Mouse (Mus musculus): Measurements from ENCODE around the gene Spata21.

Spata21 gene

GRCm38 (mm10) chr4:141076761-141077506 is 11.2 kb upstream of the Spata21 start:
- no peak for DNase-seq (ENCODE audit: low read depth, low spot score)

- DNase-seq (ENCODE audit: low read depth, low spot score): peak; percentile 96
Measured at GRCm38 (mm10) chr4:141077681-141078509, 10.2 kb upstream of the Spata21 start, which contains the start of gene Necap2. Necap2 (minus strand) TSS chr4:141078357.

- DNase-seq (ENCODE audit: low read depth, low spot score): no peak
Measured at GRCm38 (mm10) chr4:141078510-141079137, 9.5 kb upstream of the Spata21 start.

- no peak for DNase-seq (ENCODE audit: low read depth, low spot score)
Measured at GRCm38 (mm10) chr4:141086862-141087261, 1.3 kb upstream of the Spata21 start.

GRCm38 (mm10) chr4:141088714-141089113 is 581 bp downstream of the Spata21 start:
- no peak for DNase-seq (ENCODE audit: low read depth, low spot score)

- no peak for DNase-seq (ENCODE audit: low read depth, low spot score)
Measured at GRCm38 (mm10) chr4:141095016-141095415, 6.9 kb downstream of the Spata21 start.

GRCm38 (mm10) chr4:141096710-141097109 is 8.6 kb downstream of the Spata21 start:
- peak; percentile 71 for DNase-seq (ENCODE audit: low read depth, low spot score)

GRCm38 (mm10) chr4:141098935-141099334 is 10.8 kb downstream of the Spata21 start:
- no peak for DNase-seq (ENCODE audit: low read depth, low spot score)

GRCm38 (mm10) chr4:141099956-141100355 is 11.8 kb downstream of the Spata21 start:
- DNase-seq (ENCODE audit: low read depth, low spot score): peak; percentile 69

GRCm38 (mm10) chr4:141101291-141101690 is 13.2 kb downstream of the Spata21 start:
- peak; percentile 70 for DNase-seq (ENCODE audit: low read depth, low spot score)

- peak; percentile 83 for DNase-seq (ENCODE audit: low read depth, low spot score)
Measured at GRCm38 (mm10) chr4:141101855-141102254, 13.7 kb downstream of the Spata21 start.

GRCm38 (mm10) chr4:141106526-141107183 is 18.5 kb downstream of the Spata21 start:
- DNase-seq (ENCODE audit: low read depth, low spot score): no peak

GRCm38 (mm10) chr4:141108196-141108732 is 20.1 kb downstream of the Spata21 start:
- no peak for DNase-seq (ENCODE audit: low read depth, low spot score)

- peak; percentile 67 for DNase-seq (ENCODE audit: low read depth, low spot score)
Measured at GRCm38 (mm10) chr4:141113831-141114230, 25.7 kb downstream of the Spata21 start.

- DNase-seq (ENCODE audit: low read depth, low spot score): no peak
Measured at GRCm38 (mm10) chr4:141114521-141114981, 26.4 kb downstream of the Spata21 start.

GRCm38 (mm10) chr4:141115398-141115797 is 27.3 kb downstream of the Spata21 start:
- peak; percentile 93 for DNase-seq (ENCODE audit: low read depth, low spot score)

- no peak for DNase-seq (ENCODE audit: low read depth, low spot score)
Measured at GRCm38 (mm10) chr4:141118691-141119090, 30.6 kb downstream of the Spata21 start.

GRCm38 (mm10) chr4:141120700-141121099 is 32.6 kb downstream of the Spata21 start:
- DNase-seq (ENCODE audit: low read depth, low spot score): peak; percentile 77

GRCm38 (mm10) chr4:141122663-141123062 is 34.5 kb downstream of the Spata21 start:
- DNase-seq (ENCODE audit: low read depth, low spot score): no peak

- DNase-seq (ENCODE audit: low read depth, low spot score): no peak
Measured at GRCm38 (mm10) chr4:141123065-141123464, 34.9 kb downstream of the Spata21 start.

GRCm38 (mm10) chr4:141129190-141129710 is 41.1 kb downstream of the Spata21 start:
- no peak for DNase-seq (ENCODE audit: low read depth, low spot score)

Measured in ES-CJ7 (cell line).